Mouse (Mus musculus): Measurements from ENCODE around the gene Mkrn2os. TPM values are rescaled to one million over a fixed set of nuclear protein-coding genes. Genes with fewer than 3 reads are reported as not detected.

The Mkrn2os gene
- polyA plus RNA-seq, 1 experiment from 2014 or later, result 5.8 TPM

DNA sequence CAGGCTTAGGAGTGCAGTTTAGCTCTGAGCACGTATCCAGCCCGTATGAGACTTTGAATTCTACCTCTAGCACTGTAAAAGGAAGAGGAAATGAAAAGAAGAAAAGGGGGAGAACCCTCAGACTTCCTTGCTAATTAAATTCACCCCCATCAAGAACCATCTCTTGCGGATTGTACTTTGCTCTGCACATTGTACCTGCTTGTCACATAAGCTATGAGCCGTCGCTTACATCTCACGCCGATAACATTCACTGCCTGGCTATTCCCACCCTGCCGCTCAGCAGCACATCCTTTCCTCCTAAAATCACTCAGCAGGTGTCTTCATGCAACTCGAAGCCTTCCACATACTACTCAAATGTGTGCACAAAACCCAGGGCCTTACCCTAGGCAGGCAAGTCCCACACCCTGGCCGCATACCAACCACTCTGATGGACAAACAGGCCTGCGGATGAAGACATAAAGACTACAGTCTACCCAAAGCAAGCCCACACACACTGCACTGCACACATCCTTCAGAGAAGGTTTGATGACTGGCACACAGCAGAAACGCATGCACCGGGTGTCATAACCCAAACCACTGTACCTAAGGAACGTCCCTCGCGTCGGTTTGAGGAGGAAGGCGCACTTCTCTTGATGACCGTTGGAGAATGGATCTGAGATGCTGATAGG, 550 bp downstream of the Mkrn2os start:
- Histone ChIP-seq H3K4me1 (ENCODE audit: control insufficient read depth, insufficient read depth, low read length) (no peaks in the 10 kb centered on the region), H3K4me3 (ENCODE audit: low read length) (peak overlapping the region; percentile 8; the same call in 1 of the 2 replicates), H3K27me3 (ENCODE audit: control insufficient read depth, insufficient read depth, low read length) (no peaks in the 10 kb centered on the region), H3K4me2 (replicated peaks; ENCODE audit: low read depth, low read length) (peak overlapping the region; percentile 24), H3K9me3 (ENCODE audit: control insufficient read depth, low read length) (no peaks in the 10 kb centered on the region), H3K9ac (ENCODE audit: low read depth, low read length) (no peak overlapping the region), H3K27ac (ENCODE audit: low read depth, low read length) (no peak overlapping the region), H3K36me3 (ENCODE audit: control insufficient read depth, insufficient read depth, low read length) (no peaks in the 10 kb centered on the region)
- WGBS, result 82% methylated on average over 19 of the region's 19 CpGs
- peak; percentile 4; the same call in 1 of the 2 replicates for ATAC-seq (ENCODE audit: low FRiP score, low TSS enrichment)

GRCm38 (mm10) chr6:115586321-115586720, 6.1 kb downstream of the Mkrn2os start:
- no peaks in the 10 kb centered on the region for H3K27me3 ChIP-seq (ENCODE audit: control insufficient read depth, insufficient read depth, low read length)
- no peak overlapping the region for H3K4me3 ChIP-seq (ENCODE audit: low read length)
- H3K36me3 ChIP-seq (ENCODE audit: control insufficient read depth, insufficient read depth, low read length), result no peaks in the 10 kb centered on the region; the same call in 1 of the 2 replicates
- H3K27ac ChIP-seq (ENCODE audit: low read depth, low read length), result no peak overlapping the region
- no peak overlapping the region for H3K4me2 ChIP-seq (replicated peaks; ENCODE audit: low read depth, low read length)
- no peaks in the 10 kb centered on the region for H3K4me1 ChIP-seq (ENCODE audit: control insufficient read depth, insufficient read depth, low read length)
- H3K9me3 ChIP-seq (ENCODE audit: control insufficient read depth, low read length), result no peaks in the 10 kb centered on the region
- no peak overlapping the region for H3K9ac ChIP-seq (ENCODE audit: low read depth, low read length)
- ATAC-seq (ENCODE audit: low FRiP score, low TSS enrichment), result no peak
- WGBS, result 89% methylated on average over 10 of the region's 10 CpGs

DNA sequence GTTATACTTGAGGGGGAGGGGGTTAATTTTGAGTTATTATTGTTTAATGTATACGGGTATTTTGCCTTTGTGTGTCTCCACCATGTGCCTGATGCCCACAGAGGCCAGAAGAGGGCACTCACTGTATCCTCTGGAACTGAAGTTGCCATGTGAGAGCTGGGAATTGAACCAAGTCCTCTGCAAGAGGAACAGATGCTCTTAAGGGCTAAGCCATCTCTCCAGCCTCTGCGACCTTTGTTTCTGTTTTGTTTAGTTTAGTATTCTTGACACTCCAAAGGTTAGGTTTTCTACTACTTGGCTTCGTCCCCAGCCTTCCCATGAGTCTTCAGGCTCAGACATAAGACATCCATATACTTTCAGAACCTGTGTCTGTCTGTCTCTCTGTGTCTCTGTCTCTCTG, 8.2 kb downstream of the Mkrn2os start:
- 79% methylated on average over 3 of the region's 3 CpGs for WGBS

GRCm38 (mm10) chr6:115583430-115584125, 8.8 kb downstream of the Mkrn2os start:
- H3K4me2 ChIP-seq (replicated peaks; ENCODE audit: low read depth, low read length), result no peak overlapping the region
- H3K27me3 ChIP-seq (ENCODE audit: control insufficient read depth, insufficient read depth, low read length), result no peaks in the 10 kb centered on the region
- H3K9me3 ChIP-seq (ENCODE audit: control insufficient read depth, low read length), result no peaks in the 10 kb centered on the region
- no peak for ATAC-seq (ENCODE audit: low FRiP score, low TSS enrichment)
- WGBS, result 63% methylated on average over 6 of the region's 6 CpGs
- peaks cover 8% of the 10 kb centered on the region; the same call in 1 of the 2 replicates for H3K36me3 ChIP-seq (ENCODE audit: control insufficient read depth, insufficient read depth, low read length)
- H3K27ac ChIP-seq (ENCODE audit: low read depth, low read length), result no peak overlapping the region
- H3K9ac ChIP-seq (ENCODE audit: low read depth, low read length), result no peak overlapping the region
- no peak overlapping the region for H3K4me3 ChIP-seq (ENCODE audit: low read length)
- H3K4me1 ChIP-seq (ENCODE audit: control insufficient read depth, insufficient read depth, low read length), result no peaks in the 10 kb centered on the region

More for the DNA sequence above, 8.2 kb downstream of the Mkrn2os start:
- Histone ChIP-seq H3K36me3 (ENCODE audit: control insufficient read depth, insufficient read depth, low read length) (peaks cover 4% of the 10 kb centered on the region; the same call in 1 of the 2 replicates), H3K9ac (ENCODE audit: low read depth, low read length) (no peak overlapping the region), H3K27me3 (ENCODE audit: control insufficient read depth, insufficient read depth, low read length) (no peaks in the 10 kb centered on the region), H3K4me2 (replicated peaks; ENCODE audit: low read depth, low read length) (no peak overlapping the region), H3K27ac (ENCODE audit: low read depth, low read length) (no peak overlapping the region), H3K4me3 (ENCODE audit: low read length) (no peak overlapping the region), H3K4me1 (ENCODE audit: control insufficient read depth, insufficient read depth, low read length) (no peaks in the 10 kb centered on the region), H3K9me3 (ENCODE audit: control insufficient read depth, low read length) (no peaks in the 10 kb centered on the region)
- ATAC-seq (ENCODE audit: low FRiP score, low TSS enrichment), result no peak

DNA sequence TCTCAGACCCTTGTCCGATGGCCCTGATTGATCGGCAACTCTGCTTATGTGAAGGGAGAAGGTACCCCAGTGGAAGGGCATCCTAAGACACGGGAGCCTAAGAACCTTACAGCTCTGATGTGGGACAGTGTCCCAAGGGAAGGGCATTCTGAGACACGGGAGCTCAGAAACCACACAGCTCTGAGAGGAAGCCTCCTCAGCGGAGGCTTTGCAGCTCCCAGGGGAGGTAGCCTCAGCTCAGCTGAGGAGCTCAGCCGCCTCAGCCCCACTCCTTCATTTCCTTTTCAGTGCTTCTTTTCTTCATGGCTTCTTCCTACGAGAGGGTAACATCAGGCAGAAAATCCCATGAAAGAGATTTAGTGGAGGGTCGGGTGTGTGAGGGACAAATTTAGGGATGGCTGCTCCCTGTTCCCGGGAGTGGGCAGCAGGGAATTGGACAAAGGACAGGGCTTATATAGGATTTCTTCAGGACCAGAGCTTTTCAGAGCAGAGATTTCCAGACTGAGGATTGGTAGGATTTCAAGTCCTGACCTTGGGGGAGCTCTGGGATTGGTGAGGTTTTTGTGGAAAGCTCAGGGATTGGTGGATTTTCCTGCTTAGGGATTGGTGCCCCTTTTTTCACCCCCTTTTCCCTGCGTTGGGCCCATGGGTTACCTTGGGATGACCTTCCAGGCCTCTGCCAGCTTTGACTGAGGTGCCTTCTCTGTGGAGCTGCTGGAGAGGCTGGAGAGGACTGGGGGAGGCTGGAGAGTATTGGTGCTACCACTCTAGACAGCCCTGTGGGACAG, 9.9 kb downstream of the Mkrn2os start:
- no peak overlapping the region for H3K4me2 ChIP-seq (replicated peaks; ENCODE audit: low read depth, low read length)
- 77% methylated on average over 10 of the region's 10 CpGs for WGBS
- ATAC-seq (ENCODE audit: low FRiP score, low TSS enrichment), result no peak
- no peaks in the 10 kb centered on the region for H3K4me1 ChIP-seq (ENCODE audit: control insufficient read depth, insufficient read depth, low read length)
- no peak overlapping the region for H3K27ac ChIP-seq (ENCODE audit: low read depth, low read length)
- H3K4me3 ChIP-seq (ENCODE audit: low read length), result no peak overlapping the region
- H3K27me3 ChIP-seq (ENCODE audit: control insufficient read depth, insufficient read depth, low read length), result no peaks in the 10 kb centered on the region
- H3K9ac ChIP-seq (ENCODE audit: low read depth, low read length), result no peak overlapping the region
- H3K36me3 ChIP-seq (ENCODE audit: control insufficient read depth, insufficient read depth, low read length), result peaks cover 19% of the 10 kb centered on the region
- no peaks in the 10 kb centered on the region for H3K9me3 ChIP-seq (ENCODE audit: control insufficient read depth, low read length)

DNA sequence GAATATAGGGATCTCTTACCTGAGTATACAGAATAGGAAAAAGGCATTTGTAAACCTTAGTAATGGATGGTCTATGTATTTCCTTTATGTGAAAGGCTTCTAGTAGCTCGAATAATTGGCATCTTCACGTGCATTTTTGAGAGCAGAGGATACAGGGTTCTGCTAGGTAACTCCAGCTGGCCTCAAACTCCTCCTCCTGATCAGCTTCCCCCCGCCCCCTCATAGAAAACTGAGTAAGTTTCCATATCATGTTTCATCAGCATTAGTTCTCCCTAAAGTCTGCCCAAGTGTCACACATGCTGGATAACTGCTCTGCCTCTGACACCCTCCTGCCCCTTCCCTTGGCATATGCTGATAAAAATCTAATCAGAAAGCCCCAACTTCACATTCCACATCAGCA, 11.6 kb downstream of the Mkrn2os start:
- H3K4me1 ChIP-seq (ENCODE audit: control insufficient read depth, insufficient read depth, low read length), result no peaks in the 10 kb centered on the region
- H3K9me3 ChIP-seq (ENCODE audit: control insufficient read depth, low read length), result no peaks in the 10 kb centered on the region
- H3K4me3 ChIP-seq (ENCODE audit: low read length), result no peak overlapping the region
- no peak for ATAC-seq (ENCODE audit: low FRiP score, low TSS enrichment)
- no peak overlapping the region for H3K27ac ChIP-seq (ENCODE audit: low read depth, low read length)
- peaks cover 34% of the 10 kb centered on the region for H3K36me3 ChIP-seq (ENCODE audit: control insufficient read depth, insufficient read depth, low read length)
- WGBS, result 83% methylated on average over 3 of the region's 3 CpGs
- no peak overlapping the region for H3K9ac ChIP-seq (ENCODE audit: low read depth, low read length)
- no peak overlapping the region for H3K4me2 ChIP-seq (replicated peaks; ENCODE audit: low read depth, low read length)
- no peaks in the 10 kb centered on the region for H3K27me3 ChIP-seq (ENCODE audit: control insufficient read depth, insufficient read depth, low read length)

GRCm38 (mm10) chr6:115577941-115578340, 14.4 kb downstream of the Mkrn2os start:
- Histone ChIP-seq H3K4me3 (ENCODE audit: low read length) (no peak overlapping the region), H3K4me2 (replicated peaks; ENCODE audit: low read depth, low read length) (no peak overlapping the region), H3K4me1 (ENCODE audit: control insufficient read depth, insufficient read depth, low read length) (no peaks in the 10 kb centered on the region), H3K27ac (ENCODE audit: low read depth, low read length) (no peak overlapping the region), H3K27me3 (ENCODE audit: control insufficient read depth, insufficient read depth, low read length) (no peaks in the 10 kb centered on the region), H3K9ac (ENCODE audit: low read depth, low read length) (no peak overlapping the region), H3K9me3 (ENCODE audit: control insufficient read depth, low read length) (no peaks in the 10 kb centered on the region), H3K36me3 (ENCODE audit: control insufficient read depth, insufficient read depth, low read length) (peaks cover 47% of the 10 kb centered on the region)
- WGBS, result 92% methylated on average over 9 of the region's 9 CpGs
- ATAC-seq (ENCODE audit: low FRiP score, low TSS enrichment), result no peak

DNA sequence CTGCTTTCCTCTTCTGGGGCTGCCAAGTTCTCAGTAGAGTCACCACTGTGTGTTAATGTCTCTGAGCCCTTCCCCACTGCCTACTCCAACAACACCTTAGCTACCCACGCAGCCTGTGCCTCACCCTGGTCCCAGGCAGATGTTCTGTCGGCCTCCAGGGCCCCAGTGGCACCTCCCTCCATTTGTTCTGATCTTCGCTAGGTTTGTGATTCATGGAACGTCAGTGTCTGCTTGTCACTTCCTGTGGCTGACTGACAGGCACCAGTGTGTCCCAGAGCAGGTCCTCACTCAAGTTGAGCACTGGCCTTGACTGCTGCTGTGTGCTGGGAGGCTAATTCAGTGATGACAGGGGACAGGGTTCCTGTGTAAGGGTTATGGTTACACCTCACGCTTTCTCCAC, 15.0 kb downstream of the Mkrn2os start:
- H3K4me3 ChIP-seq (ENCODE audit: low read length), result no peak overlapping the region
- no peak for ATAC-seq (ENCODE audit: low FRiP score, low TSS enrichment)
- no peaks in the 10 kb centered on the region for H3K4me1 ChIP-seq (ENCODE audit: control insufficient read depth, insufficient read depth, low read length)
- no peaks in the 10 kb centered on the region for H3K9me3 ChIP-seq (ENCODE audit: control insufficient read depth, low read length)
- no peak overlapping the region for H3K4me2 ChIP-seq (replicated peaks; ENCODE audit: low read depth, low read length)
- no peak overlapping the region for H3K9ac ChIP-seq (ENCODE audit: low read depth, low read length)
- H3K27ac ChIP-seq (ENCODE audit: low read depth, low read length), result no peak overlapping the region
- 77% methylated on average over 5 of the region's 5 CpGs for WGBS
- peaks cover 47% of the 10 kb centered on the region for H3K36me3 ChIP-seq (ENCODE audit: control insufficient read depth, insufficient read depth, low read length)
- H3K27me3 ChIP-seq (ENCODE audit: control insufficient read depth, insufficient read depth, low read length), result no peaks in the 10 kb centered on the region

All from kidney, embryonic 14.5 days (tissue).